9 mouse cellular contexts compared by ENCODE assay signal in the genomic region with DNA sequence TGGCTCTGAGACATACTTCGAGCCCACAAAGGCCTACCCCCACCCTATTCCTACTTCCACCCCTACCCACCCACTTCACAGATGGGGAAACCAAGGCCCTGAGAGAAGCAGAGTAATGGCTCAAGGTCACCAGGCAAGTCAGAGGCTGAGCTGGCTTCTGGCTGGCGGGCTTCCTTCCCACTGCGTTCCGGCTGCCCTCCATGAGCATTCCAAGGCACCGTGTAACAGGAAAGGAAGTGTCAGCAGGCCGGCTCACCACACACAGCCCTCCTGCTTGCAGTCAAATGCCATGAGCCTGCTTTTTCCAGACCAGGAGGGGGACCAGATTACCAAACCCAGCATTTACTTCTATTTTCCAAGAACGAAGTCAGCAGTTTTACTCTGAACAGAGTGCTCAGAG.
A peak's percentile ranks its signal among the peaks of the same experiment; 100 is the strongest.
DNase-seq lines count a peak whose midpoint lies in the region; ATAC-seq lines count a peak whose summit lies in the region.
"Had no signal": no experiment of that assay in that cellular context is flagged by ENCODE, and none has a peak within 500 bp of the region (broad histone marks: within the 10 kb centered on the region; RNA-seq: fewer than 3 reads in every experiment).

No protein-coding gene starts in this region.

- WGBS in embryonic facial prominence, embryonic 10.5 days, result 70% methylated on average over 7 of the region's 7 CpGs
- 48% methylated on average over 7 of the region's 7 CpGs for WGBS in intestine, embryonic 14.5 days
- WGBS in liver, embryonic 12.5 days (ENCODE audit: insufficient replicate concordance), result 52% methylated on average over 7 of the region's 7 CpGs

- H3K27me3 ChIP-seq in embryonic facial prominence, embryonic 10.5 days (replicated peaks; ENCODE audit: low read depth, poor library complexity, severe bottlenecking), result no peaks in the 10 kb centered on the region
- H3K27me3 ChIP-seq in intestine, embryonic 14.5 days (replicated peaks; ENCODE audit: control insufficient read depth, insufficient read depth, low read length), result no peaks in the 10 kb centered on the region
- H3K27me3 ChIP-seq in liver, embryonic 12.5 days (replicated peaks), result no peaks in the 10 kb centered on the region

- no peak overlapping the region for H3K9ac ChIP-seq in intestine, embryonic 14.5 days (ENCODE audit: low read length)
- H3K9ac ChIP-seq in liver, embryonic 12.5 days, result no peak overlapping the region

- no peaks in the 10 kb centered on the region for H3K9me3 ChIP-seq in embryonic facial prominence, embryonic 10.5 days
- H3K9me3 ChIP-seq in intestine, embryonic 14.5 days (ENCODE audit: control insufficient read depth, low read length), result no peaks in the 10 kb centered on the region
- H3K9me3 ChIP-seq in liver, embryonic 12.5 days (replicated peaks), result no peaks in the 10 kb centered on the region

- no peak for ATAC-seq in intestine, embryonic 14.5 days (replicated peaks; ENCODE audit: low FRiP score, low TSS enrichment, low read depth)
- no peak for ATAC-seq in liver, embryonic 12.5 days
- no peak for ATAC-seq in monocyte, adult 5-6 weeks (replicated peaks; ENCODE audit: insufficient number of reproducible peaks, low FRiP score, low TSS enrichment, poor library complexity, severe bottlenecking)

- H3K4me3 ChIP-seq in embryonic facial prominence, embryonic 10.5 days, result no peak overlapping the region
- no peak overlapping the region for H3K4me3 ChIP-seq in intestine, embryonic 14.5 days (ENCODE audit: low read depth, low read length)
- H3K4me3 ChIP-seq in liver, embryonic 12.5 days, result no peak overlapping the region
- H3K4me3 ChIP-seq: left cerebral cortex, adult 2 months had no signal

- H3K4me1 ChIP-seq in embryonic facial prominence, embryonic 10.5 days, result peaks cover 73% of the 10 kb centered on the region
- peaks cover 35% of the 10 kb centered on the region for H3K4me1 ChIP-seq in intestine, embryonic 14.5 days (replicated peaks; ENCODE audit: control insufficient read depth, insufficient read depth, low read length)
- peaks cover 26% of the 10 kb centered on the region for H3K4me1 ChIP-seq in liver, embryonic 12.5 days

- no peaks in the 10 kb centered on the region for H3K36me3 ChIP-seq in embryonic facial prominence, embryonic 10.5 days (replicated peaks)
- no peaks in the 10 kb centered on the region for H3K36me3 ChIP-seq in intestine, embryonic 14.5 days (ENCODE audit: control insufficient read depth, insufficient read depth, low read length)
- no peaks in the 10 kb centered on the region for H3K36me3 ChIP-seq in liver, embryonic 12.5 days

- H3K4me2 ChIP-seq in intestine, embryonic 14.5 days (ENCODE audit: low read length), result no peak overlapping the region
- no peak overlapping the region for H3K4me2 ChIP-seq in liver, embryonic 12.5 days

- peak; percentile 38 for DNase-seq in adrenal gland, postnatal 14 days
- no peak for DNase-seq in adrenal gland, postnatal 25 days
- DNase-seq in embryonic facial prominence, embryonic 10.5 days (ENCODE audit: low spot score), result no peak
- no peak for DNase-seq in intestine, embryonic 14.5 days (ENCODE audit: low spot score)
- no peak for DNase-seq in thymus, postnatal 14 days
- DNase-seq in c-Kit-positive CD71-positive TER-119-positive erythroid progenitor cells, embryonic 14.5 days (ENCODE audit: low spot score), result no peak

- peak overlapping the region; percentile 72 for H3K27ac ChIP-seq in embryonic facial prominence, embryonic 10.5 days (replicated peaks)
- H3K27ac ChIP-seq in intestine, embryonic 14.5 days (ENCODE audit: low read depth), result peak overlapping the region; percentile 89
- peak overlapping the region; percentile 46; the same call in 1 of the 2 replicates for H3K27ac ChIP-seq in liver, embryonic 12.5 days
- H3K27ac ChIP-seq: left cerebral cortex, adult 2 months had no signal
